Mouse (Mus musculus) myocyte (in vitro differentiated cells): ENCODE results near the gene Nelfb. TPM values are rescaled to one million over a fixed set of nuclear protein-coding genes. Genes with fewer than 3 reads are reported as not detected.

ENCODE experiments used
- H3K27me3 ChIP-seq: one replicate; pipeline ENCODE4 v1.6.1; 2011; ENCODE audit not compliant: control insufficient read depth, insufficient read depth, insufficient read length
- H3K36me3 ChIP-seq: one replicate; pipeline ENCODE4 v1.6.1; 2011; ENCODE audit not compliant: control insufficient read depth, insufficient read depth
- H3K4me2 ChIP-seq: one replicate; pipeline ENCODE4 v1.6.1; 2011; ENCODE audit warnings: low read depth, control low read depth
- H3K4me3 ChIP-seq: one replicate; pipeline ENCODE4 v1.5.1; 2011; ENCODE audit warnings: mild to moderate bottlenecking, control low read depth, moderate library complexity
- H3K79me2 ChIP-seq: one replicate; pipeline ENCODE4 v1.6.1; 2011; ENCODE audit not compliant: control insufficient read depth, insufficient read depth
- H3ac ChIP-seq: one replicate; pipeline ENCODE4 v1.6.1; 2011; ENCODE audit not compliant: control insufficient read depth, insufficient read length
- CEBPB ChIP-seq: IDR thresholded peaks from 2 replicates; pipeline ENCODE4 v1.6.1; 2011; ENCODE audit warnings: mild to moderate bottlenecking, moderate library complexity; ENCODE audit not compliant: poor library complexity, insufficient read depth, severe bottlenecking
- E2F4 ChIP-seq: IDR thresholded peaks from one replicate; pipeline ENCODE4 v1.6.1; 2011; ENCODE audit warnings: mild to moderate bottlenecking, control low read depth, moderate library complexity; ENCODE audit not compliant: insufficient read depth
- MAX ChIP-seq: IDR thresholded peaks from one replicate; pipeline ENCODE4 v1.6.1; 2011; ENCODE audit warnings: low read depth, mild to moderate bottlenecking, control low read depth
- MYOD1 ChIP-seq, 3 experiments: IDR thresholded peaks; one replicate each; pipeline ENCODE4 v1.6.1; 2011; ENCODE audit warnings: control low read depth in 2 of 3, low read depth in 2 of 3, mild to moderate bottlenecking in 2 of 3, moderate library complexity in 1 of 3; ENCODE audit not compliant: insufficient read length in 2 of 3, control insufficient read depth in 1 of 3
- MYOG ChIP-seq, 3 experiments: IDR thresholded peaks; one replicate each; pipeline ENCODE4 v1.6.1; 2011; ENCODE audit warnings: control low read depth in 2 of 3, low read depth in 2 of 3, mild to moderate bottlenecking in 2 of 3; ENCODE audit not compliant: insufficient read length in 2 of 3, control insufficient read depth in 1 of 3, insufficient read depth in 1 of 3
- POLR2A ChIP-seq: IDR thresholded peaks from one replicate; pipeline ENCODE4 v1.6.1; 2011; ENCODE audit warnings: low read depth, mild to moderate bottlenecking, control low read depth, moderate library complexity; ENCODE audit not compliant: insufficient read length
- POLR2AphosphoS2 ChIP-seq: IDR thresholded peaks from one replicate; pipeline ENCODE4 v1.6.1; 2011; ENCODE audit warnings: low read depth, control low read depth; ENCODE audit not compliant: insufficient read length
- REST ChIP-seq: IDR thresholded peaks from one replicate; pipeline ENCODE4 v1.6.1; 2011; ENCODE audit warnings: mild to moderate bottlenecking, control low read depth, moderate library complexity; ENCODE audit not compliant: insufficient read depth, insufficient read length
- SRF ChIP-seq: IDR thresholded peaks from one replicate; pipeline ENCODE4 v1.6.1; 2011; ENCODE audit warnings: low read depth; ENCODE audit not compliant: control insufficient read depth, insufficient read length
- TCF12 ChIP-seq: IDR thresholded peaks from one replicate; pipeline ENCODE4 v1.6.1; 2011; ENCODE audit warnings: mild to moderate bottlenecking, control low read depth; ENCODE audit not compliant: poor library complexity, insufficient read depth, severe bottlenecking
- TCF3 ChIP-seq: IDR thresholded peaks from one replicate; pipeline ENCODE4 v1.6.1; 2011; ENCODE audit warnings: low read depth, control low read depth; ENCODE audit not compliant: insufficient read length
- USF1 ChIP-seq: IDR thresholded peaks from one replicate; pipeline ENCODE4 v1.6.1; 2011; ENCODE audit warnings: low read depth, mild to moderate bottlenecking, control low read depth, moderate library complexity
- polyA plus RNA-seq: library from polyadenylated mRNA; unstranded; fragments of >200 nt; fragmentation: generic; extraction: Trizol; gene quantifications from one replicate; pipeline ENCODE4 v1.2.1, GENCODE M21; 2012; ENCODE audit warnings: missing spikeins

The Nelfb gene
- polyA plus RNA-seq, 1 experiment = 55.8 TPM

GRCm38 (mm10) chr2:25233421-25233820, 22.1 kb upstream of the Nelfb start:
- Histone ChIP-seq H3K79me2 (no peaks in the 10 kb centered on the region), H3K4me3 (no peak overlapping the region), H3K4me2 (no peak overlapping the region), H3K27me3 (peaks cover 69% of the 10 kb centered on the region), H3ac (no peak overlapping the region), H3K36me3 (no peaks in the 10 kb centered on the region)
- TF ChIP-seq TCF12 = no peak

GRCm38 (mm10) chr2:25231038-25231437, 19.7 kb upstream of the Nelfb start:
- peaks cover 61% of the 10 kb centered on the region for H3K27me3 ChIP-seq
- H3K36me3 ChIP-seq = no peaks in the 10 kb centered on the region
- no peaks in the 10 kb centered on the region for H3K79me2 ChIP-seq
- H3ac ChIP-seq = no peak overlapping the region
- H3K4me2 ChIP-seq = no peak overlapping the region
- TF ChIP-seq TCF3 (no peak), TCF12 (no peak)
- H3K4me3 ChIP-seq = no peak overlapping the region

DNA sequence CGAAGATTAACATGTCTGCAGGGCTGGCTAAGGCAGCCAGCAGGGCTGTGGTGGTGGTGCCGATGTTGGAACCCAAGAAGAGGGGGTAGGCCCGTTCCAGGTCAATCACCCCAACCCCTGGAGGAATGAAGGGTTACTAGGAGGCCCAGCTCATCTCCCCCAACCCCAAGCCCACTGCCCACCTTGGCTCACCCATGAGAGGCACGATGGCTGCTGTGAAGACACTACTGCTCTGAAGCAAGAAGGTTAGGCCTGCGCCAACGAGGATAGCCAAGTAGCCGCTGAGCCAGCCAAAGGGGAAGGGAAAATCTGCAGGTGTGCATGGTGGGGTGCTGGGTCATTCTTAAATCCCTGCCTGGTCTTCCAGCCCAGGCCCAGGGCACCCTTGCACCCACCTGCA, 19.3 kb upstream of the Nelfb start:
- no peak overlapping the region for H3K4me3 ChIP-seq
- no peak overlapping the region for H3ac ChIP-seq
- TF ChIP-seq MAX (no peak), MYOD1 (IDR thresholded peaks at IDR 0.05; ENCODE audit: control insufficient read depth in 1 of 3, insufficient read length in 2 of 3, low read depth in 2 of 3) (no peak), POLR2AphosphoS2 (no peak), TCF12 (no peak), CEBPB (no peak), USF1 (no peak)
- no peaks in the 10 kb centered on the region for H3K79me2 ChIP-seq
- peaks cover 57% of the 10 kb centered on the region for H3K27me3 ChIP-seq
- H3K36me3 ChIP-seq = no peaks in the 10 kb centered on the region
- no peak overlapping the region for H3K4me2 ChIP-seq

DNA sequence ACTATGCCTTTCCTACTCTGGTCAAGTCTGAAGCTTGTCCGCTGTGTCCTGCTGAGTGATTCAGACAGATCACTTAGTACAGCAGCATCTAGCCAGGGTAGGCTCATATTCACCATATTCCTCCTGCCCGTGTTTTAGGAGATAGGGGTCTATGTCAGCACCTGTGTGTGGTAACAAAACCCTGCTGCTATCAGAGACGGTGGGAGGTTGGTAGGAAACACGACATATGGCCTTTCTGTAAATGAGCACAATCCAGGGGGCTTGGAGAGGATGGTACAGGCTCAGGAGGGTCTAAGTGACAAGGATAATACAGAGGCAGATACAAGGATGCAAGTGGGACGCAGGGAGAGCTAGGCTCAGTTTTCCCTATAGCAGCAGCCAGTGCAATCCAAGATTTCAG, 18.3 kb upstream of the Nelfb start:
- H3K79me2 ChIP-seq = no peaks in the 10 kb centered on the region
- no peaks in the 10 kb centered on the region for H3K36me3 ChIP-seq
- no peak overlapping the region for H3K4me3 ChIP-seq
- no peak overlapping the region for H3K4me2 ChIP-seq
- H3ac ChIP-seq = no peak overlapping the region
- H3K27me3 ChIP-seq = peaks cover 48% of the 10 kb centered on the region
- TF ChIP-seq TCF3 = no peak
- TF ChIP-seq USF1 = no peak
- TF ChIP-seq MAX = no peak
- no peak for TF ChIP-seq POLR2AphosphoS2
- TF ChIP-seq SRF = no peak
- no peak for TF ChIP-seq E2F4
- no peak for TF ChIP-seq TCF12
- TF ChIP-seq MYOD1 (IDR thresholded peaks at IDR 0.05; ENCODE audit: control insufficient read depth in 1 of 3, insufficient read length in 2 of 3, low read depth in 2 of 3) = no peak
- no peak for TF ChIP-seq MYOG (IDR thresholded peaks at IDR 0.05; ENCODE audit: control insufficient read depth in 1 of 3, insufficient read depth in 1 of 3, insufficient read length in 2 of 3, low read depth in 2 of 3)
- TF ChIP-seq CEBPB = no peak
- no peak for TF ChIP-seq POLR2A

DNA sequence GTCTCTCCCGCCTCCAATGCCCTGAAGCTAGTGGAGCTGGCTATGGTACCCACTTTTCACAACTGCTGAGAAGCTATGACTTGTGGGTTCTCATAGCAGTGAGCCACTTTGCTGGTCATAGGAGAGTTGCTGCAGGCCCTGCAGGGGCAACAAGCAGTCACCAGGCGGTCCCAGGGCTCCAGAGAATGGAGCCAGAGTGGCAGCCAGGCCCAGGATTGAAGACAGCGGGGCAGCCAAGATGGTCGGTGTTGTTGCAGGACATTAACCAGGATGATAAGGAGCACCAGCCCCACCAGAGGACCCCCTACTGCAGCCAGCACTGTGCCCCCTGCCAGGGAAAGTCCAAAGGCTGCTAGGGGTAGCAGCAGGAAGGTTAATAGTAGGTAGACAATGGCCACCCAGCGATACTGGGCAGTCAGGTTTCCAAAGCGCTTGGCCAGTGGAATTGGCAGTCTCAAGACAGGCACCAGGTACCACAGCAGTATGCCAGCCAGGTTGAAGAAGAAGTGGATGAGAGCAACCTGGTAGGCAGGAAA, 17.8 kb upstream of the Nelfb start:
- peak overlapping the region; percentile 6 for H3K4me3 ChIP-seq
- no peak overlapping the region for H3ac ChIP-seq
- H3K4me2 ChIP-seq = peak overlapping the region; percentile 75
- TF ChIP-seq MYOG (IDR thresholded peaks at IDR 0.05; ENCODE audit: control insufficient read depth in 1 of 3, insufficient read depth in 1 of 3, insufficient read length in 2 of 3, low read depth in 2 of 3) (no peak), TCF12 (no peak), E2F4 (no peak), POLR2AphosphoS2 (no peak), POLR2A (no peak), TCF3 (no peak), CEBPB (no peak), SRF (no peak), MAX (no peak)
- H3K79me2 ChIP-seq = no peaks in the 10 kb centered on the region
- peaks cover 43% of the 10 kb centered on the region for H3K27me3 ChIP-seq
- no peaks in the 10 kb centered on the region for H3K36me3 ChIP-seq

DNA sequence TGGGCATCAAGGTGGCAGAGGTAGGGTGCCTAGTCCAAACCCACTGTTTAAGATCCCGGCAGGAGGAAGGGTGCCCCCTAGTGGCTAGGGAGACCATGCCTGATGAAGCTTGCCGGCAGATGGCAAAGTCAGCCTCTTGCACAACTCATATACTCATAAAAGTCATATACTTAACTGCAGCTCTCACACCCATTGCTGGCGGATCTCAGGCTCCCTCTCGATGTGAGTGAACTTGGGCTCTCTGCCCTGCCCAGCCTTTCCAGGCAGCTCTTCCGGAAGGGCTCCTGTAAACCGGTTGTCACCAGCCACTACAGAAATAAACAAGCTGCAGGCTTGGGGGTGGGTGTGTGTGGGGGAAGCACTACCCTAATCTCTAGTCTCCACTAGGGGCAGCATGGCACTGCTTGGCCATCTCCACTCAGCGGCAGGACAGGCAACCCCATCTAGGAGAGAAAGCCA, 17.2 kb upstream of the Nelfb start:
- H3K36me3 ChIP-seq = peaks cover 3% of the 10 kb centered on the region
- H3K4me2 ChIP-seq = peak overlapping the region; percentile 75
- H3K4me3 ChIP-seq = peak overlapping the region; percentile 6
- peaks cover 6% of the 10 kb centered on the region for H3K79me2 ChIP-seq
- H3ac ChIP-seq = no peak overlapping the region
- TF ChIP-seq TCF12 (no peak), REST (no peak), POLR2A (no peak), USF1 (no peak), CEBPB (peak; percentile 84), E2F4 (no peak)
- H3K27me3 ChIP-seq = peaks cover 37% of the 10 kb centered on the region
